Mouse (Mus musculus): ENCODE measurements around the gene Man2b1. TPM values are rescaled to one million over a fixed set of nuclear protein-coding genes. Genes with fewer than 3 reads are reported as not detected.
"Not testable (repeated sequence)": the region's sequence is repeated elsewhere in the genome, so short reads cannot be mapped to it uniquely, and the experiment has no call there.

The Man2b1 gene
- polyA plus RNA-seq, 1 experiment = 26.4 TPM

- H3K4me3 ChIP-seq (replicated peaks) = no peak overlapping the region
- peaks cover 17% of the 10 kb centered on the region for H3K9me3 ChIP-seq
- no peak for TF ChIP-seq GATA1 (IDR thresholded peaks at IDR 0.05; ENCODE audit: borderline replicate concordance, low read length)
- no peak for TF ChIP-seq FLI1 (IDR thresholded peaks at IDR 0.05; ENCODE audit: low read length)
- H3K4me1 ChIP-seq = no peaks in the 10 kb centered on the region
- no peaks in the 10 kb centered on the region for H3K36me3 ChIP-seq (replicated peaks; ENCODE audit: low read length)
- peaks cover 10% of the 10 kb centered on the region for H3K27me3 ChIP-seq (replicated peaks)
These were observed 30.2 kb downstream of the Man2b1 start for GRCm38 (mm10) chr8:85113241-85113640.

DNA sequence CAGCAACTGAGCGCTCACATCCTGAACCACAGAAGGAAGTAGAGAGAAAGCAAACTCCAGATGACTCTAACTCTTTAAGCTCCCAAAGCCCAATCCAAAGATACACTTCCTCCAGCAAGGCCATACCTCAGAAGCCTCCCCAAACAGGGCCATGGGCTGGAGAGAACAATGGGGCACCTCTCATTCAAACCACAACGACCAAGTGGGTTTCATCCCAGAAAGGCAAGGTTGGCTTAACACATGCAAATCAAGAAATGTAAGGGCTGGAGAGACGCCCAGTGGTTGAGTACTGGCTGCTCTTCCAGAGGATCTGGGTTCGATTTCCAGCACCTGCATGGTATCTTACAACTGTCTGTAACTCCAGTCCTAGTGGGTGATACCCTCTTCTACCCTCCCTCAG is 32.4 kb downstream of the Man2b1 start:
- Histone ChIP-seq H3K27me3 (replicated peaks) (peaks cover 16% of the 10 kb centered on the region), H3K36me3 (replicated peaks; ENCODE audit: low read length) (no peaks in the 10 kb centered on the region), H3K4me1 (peaks cover 5% of the 10 kb centered on the region), H3K4me3 (replicated peaks) (no peak overlapping the region), H3K9me3 (peaks cover 6% of the 10 kb centered on the region)
- TF ChIP-seq FLI1 (IDR thresholded peaks at IDR 0.05; ENCODE audit: low read length) = no peak
- no peak for TF ChIP-seq GATA1 (IDR thresholded peaks at IDR 0.05; ENCODE audit: borderline replicate concordance, low read length)

DNA sequence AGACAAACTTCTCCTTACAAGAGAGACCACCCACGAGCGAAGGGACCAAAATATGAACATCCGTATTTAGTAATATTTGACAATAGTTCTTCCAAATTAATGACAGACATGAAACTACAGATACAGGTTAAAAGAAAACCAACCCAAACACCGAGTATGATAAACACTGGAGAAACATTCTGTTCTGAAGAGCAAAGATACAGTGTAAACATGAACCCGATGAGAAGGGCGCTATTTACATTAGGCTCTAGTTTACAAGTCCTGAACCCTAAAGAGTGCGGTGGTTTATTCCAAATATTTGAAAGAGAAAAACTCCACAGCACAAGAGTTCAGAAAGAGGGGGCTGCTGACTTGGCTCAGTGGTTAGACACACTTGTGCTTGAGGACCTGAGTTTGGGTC is 33.9 kb downstream of the Man2b1 start:
- Histone ChIP-seq H3K27me3 (replicated peaks) (peaks cover 17% of the 10 kb centered on the region), H3K9me3 (peaks cover 4% of the 10 kb centered on the region; the same call in 1 of the 2 replicates), H3K36me3 (replicated peaks; ENCODE audit: low read length) (no peaks in the 10 kb centered on the region), H3K4me1 (peaks cover 5% of the 10 kb centered on the region), H3K4me3 (replicated peaks) (no peak overlapping the region)
- no peak for TF ChIP-seq FLI1 (IDR thresholded peaks at IDR 0.05; ENCODE audit: low read length)
- TF ChIP-seq GATA1 (IDR thresholded peaks at IDR 0.05; ENCODE audit: borderline replicate concordance, low read length) = no peak

GRCm38 (mm10) chr8:85119052-85119981 is 36.2 kb downstream of the Man2b1 start:
- H3K4me3 ChIP-seq (replicated peaks) = peak overlapping the region; percentile 81
- TF ChIP-seq FLI1 (IDR thresholded peaks at IDR 0.05; ENCODE audit: low read length) (no peak), GATA1 (IDR thresholded peaks at IDR 0.05; ENCODE audit: borderline replicate concordance, low read length) (no peak)
- no peaks in the 10 kb centered on the region for H3K36me3 ChIP-seq (replicated peaks; ENCODE audit: low read length)
- H3K27me3 ChIP-seq (replicated peaks) = peaks cover 25% of the 10 kb centered on the region
- peaks cover 5% of the 10 kb centered on the region for H3K4me1 ChIP-seq
- no peaks in the 10 kb centered on the region; the same call in 1 of the 2 replicates for H3K9me3 ChIP-seq

- H3K27me3 ChIP-seq (replicated peaks) = peaks cover 26% of the 10 kb centered on the region
- H3K36me3 ChIP-seq (replicated peaks; ENCODE audit: low read length); H3K4me1 ChIP-seq; H3K4me3 ChIP-seq (replicated peaks); H3K9me3 ChIP-seq: not testable (repeated sequence)
These were observed 37.2 kb downstream of the Man2b1 start for GRCm38 (mm10) chr8:85120251-85120650.

DNA sequence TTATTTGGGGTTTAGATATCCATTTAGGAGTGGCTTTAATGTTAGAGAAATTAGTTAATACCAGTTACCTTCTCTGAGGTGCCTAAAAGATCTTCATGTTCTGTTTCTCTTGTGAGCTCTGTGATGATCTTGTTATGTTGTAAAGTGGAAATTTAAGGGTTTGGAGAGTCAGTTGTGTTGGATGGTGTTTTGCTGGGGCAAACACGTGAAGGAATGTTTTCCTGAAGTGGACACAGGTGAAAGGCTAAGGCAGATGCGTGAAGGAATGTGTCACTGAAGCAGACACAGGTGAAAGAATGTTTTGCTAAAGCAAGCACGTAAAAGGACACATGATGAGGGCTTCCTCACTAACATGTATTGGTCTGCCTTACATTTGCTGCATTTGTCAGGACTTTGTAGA is 39.9 kb downstream of the Man2b1 start, which contains the start of gene Zfp791:
Gene Zfp791 (minus strand): TSS at position 101 of the 400 bp plus-strand sequence.
- H3K36me3 ChIP-seq (replicated peaks; ENCODE audit: low read length) = no peaks in the 10 kb centered on the region
- H3K9me3 ChIP-seq = no peaks in the 10 kb centered on the region; the same call in 1 of the 2 replicates
- TF ChIP-seq FLI1 (IDR thresholded peaks at IDR 0.05; ENCODE audit: low read length) (no peak), GATA1 (IDR thresholded peaks at IDR 0.05; ENCODE audit: borderline replicate concordance, low read length) (no peak)
- H3K27me3 ChIP-seq (replicated peaks) = peaks cover 23% of the 10 kb centered on the region
- H3K4me1 ChIP-seq = peaks cover 5% of the 10 kb centered on the region
- no peak within 1 kb of the TSS for H3K4me3 ChIP-seq (replicated peaks)

DNA sequence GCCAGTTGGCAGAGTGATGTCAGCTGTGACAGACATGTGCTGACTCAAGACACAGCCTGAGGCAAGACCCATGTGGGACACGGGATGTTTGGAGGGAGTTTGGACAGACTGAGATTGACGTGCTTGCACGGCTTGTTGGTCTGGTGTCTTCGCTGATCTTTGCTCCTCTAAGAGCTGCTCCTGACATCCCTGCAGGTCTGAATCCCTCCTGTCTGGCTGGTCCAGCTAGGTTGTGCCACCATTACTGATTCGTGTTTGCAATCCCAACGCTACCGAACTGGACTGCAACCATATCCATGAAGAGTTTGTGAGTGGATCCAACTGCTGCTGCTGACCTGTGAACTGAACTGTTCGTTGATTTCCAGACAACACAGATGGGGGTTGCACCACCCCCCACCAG is 40.6 kb downstream of the Man2b1 start:
- TF ChIP-seq FLI1 (IDR thresholded peaks at IDR 0.05; ENCODE audit: low read length) (no peak), GATA1 (IDR thresholded peaks at IDR 0.05; ENCODE audit: borderline replicate concordance, low read length) (no peak)
- Histone ChIP-seq H3K9me3 (no peaks in the 10 kb centered on the region; the same call in 1 of the 2 replicates), H3K4me1 (peaks cover 5% of the 10 kb centered on the region)

DNA sequence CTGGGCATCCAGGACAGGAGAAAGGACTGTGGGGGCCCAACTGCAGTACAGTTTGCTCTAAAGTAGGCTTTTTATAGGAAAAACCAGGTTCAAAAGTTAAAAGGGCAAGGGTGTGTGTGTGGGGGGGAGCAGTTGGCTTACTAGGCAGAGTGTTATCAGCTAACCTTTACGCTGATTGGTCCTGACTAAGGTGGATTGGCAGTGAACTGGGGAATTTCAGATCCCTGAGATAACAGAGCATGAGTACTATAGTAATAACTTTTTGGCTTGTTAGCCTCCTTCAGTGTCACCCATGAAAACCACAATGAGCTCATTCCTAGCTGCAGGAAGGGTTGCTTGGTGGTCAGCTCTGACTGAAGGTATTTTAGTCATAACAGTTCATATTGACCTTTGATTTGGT is 49.3 kb downstream of the Man2b1 start:
- H3K36me3 ChIP-seq (replicated peaks; ENCODE audit: low read length) = no peaks in the 10 kb centered on the region
- H3K4me3 ChIP-seq (replicated peaks) = no peak overlapping the region
- peaks cover 5% of the 10 kb centered on the region; the same call in 1 of the 2 replicates for H3K4me1 ChIP-seq
- H3K9me3 ChIP-seq = no peaks in the 10 kb centered on the region; the same call in 1 of the 2 replicates
- H3K27me3 ChIP-seq (replicated peaks) = no peaks in the 10 kb centered on the region
- TF ChIP-seq GATA1 (IDR thresholded peaks at IDR 0.05; ENCODE audit: borderline replicate concordance, low read length) (no peak), FLI1 (IDR thresholded peaks at IDR 0.05; ENCODE audit: low read length) (no peak)

More for the DNA sequence above, 40.6 kb downstream of the Man2b1 start:
- H3K27me3 ChIP-seq (replicated peaks) = peaks cover 20% of the 10 kb centered on the region
- no peak overlapping the region for H3K4me3 ChIP-seq (replicated peaks)
- no peaks in the 10 kb centered on the region for H3K36me3 ChIP-seq (replicated peaks; ENCODE audit: low read length)

DNA sequence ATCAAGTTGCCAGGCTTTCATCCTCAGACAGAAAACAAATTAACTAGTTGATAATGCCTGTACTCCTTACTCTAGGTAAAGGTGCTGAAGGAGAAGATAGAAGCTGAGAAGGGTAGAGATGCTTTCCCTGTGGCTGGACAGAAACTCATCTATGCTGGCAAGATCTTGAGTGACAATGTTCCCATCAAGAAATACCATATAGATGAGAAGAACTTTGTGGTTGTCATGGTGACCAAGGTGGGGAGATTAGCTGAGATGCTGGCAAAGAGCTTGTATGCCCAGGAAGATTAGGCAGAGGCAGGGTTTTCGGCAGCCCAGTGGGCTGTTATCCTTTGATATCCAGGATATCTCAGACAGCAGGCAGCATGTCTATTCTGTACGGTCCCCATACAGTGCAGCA is 52.6 kb downstream of the Man2b1 start:
- H3K27me3 ChIP-seq (replicated peaks); H3K36me3 ChIP-seq (replicated peaks; ENCODE audit: low read length); H3K4me1 ChIP-seq: not testable (repeated sequence)

DNA sequence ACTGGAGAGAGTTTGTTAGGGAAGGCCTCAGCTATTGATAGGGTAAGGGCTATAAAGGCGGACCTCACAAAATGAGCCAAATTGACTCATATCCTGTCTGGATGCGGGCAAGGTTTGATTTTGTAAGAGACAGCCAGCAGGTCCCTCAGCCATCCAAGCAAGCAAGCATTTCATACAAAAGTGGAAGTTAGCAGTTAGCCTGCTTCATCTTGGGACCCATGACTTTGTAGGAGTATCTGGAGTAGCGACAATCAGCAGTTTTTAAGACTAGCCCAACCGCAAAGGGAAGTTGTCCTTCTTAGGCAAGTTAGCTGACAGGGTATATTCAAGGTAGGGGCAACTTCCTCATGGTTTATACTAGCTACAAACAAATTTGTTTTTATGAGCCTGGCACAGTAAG is 59.4 kb downstream of the Man2b1 start:
- Histone ChIP-seq H3K36me3 (replicated peaks; ENCODE audit: low read length) (no peaks in the 10 kb centered on the region), H3K4me1 (peaks cover 8% of the 10 kb centered on the region), H3K4me3 (replicated peaks) (peak overlapping the region; percentile 42), H3K9me3 (peaks cover 12% of the 10 kb centered on the region), H3K27me3 (replicated peaks) (no peaks in the 10 kb centered on the region)
- TF ChIP-seq FLI1 (IDR thresholded peaks at IDR 0.05; ENCODE audit: low read length) (no peak), GATA1 (IDR thresholded peaks at IDR 0.05; ENCODE audit: borderline replicate concordance, low read length) (no peak)

More for the DNA sequence above, 52.6 kb downstream of the Man2b1 start:
- H3K9me3 ChIP-seq; H3K4me3 ChIP-seq (replicated peaks): not testable (repeated sequence)

Other genes starting within 250 kb of the Man2b1 start
- gene Rad23a, start 242.6 kb upstream of the Man2b1 start, polyA plus RNA-seq (2012; ENCODE audit: insufficient read depth, low replicate concordance) = 338 and 623 TPM in 2 replicates
- 235 and 510 TPM in 2 replicates for gene Calr, start 236.3 kb upstream of the Man2b1 start, polyA plus RNA-seq (2012; ENCODE audit: insufficient read depth, low replicate concordance)
- gene Farsa, start 226.3 kb upstream of the Man2b1 start, polyA plus RNA-seq (2012; ENCODE audit: insufficient read depth, low replicate concordance) = 30.7 and 64.8 TPM in 2 replicates
- 24.3 and 63.0 TPM in 2 replicates for gene Syce2, start 211.2 kb upstream of the Man2b1 start, polyA plus RNA-seq (2012; ENCODE audit: insufficient read depth, low replicate concordance)
- gene Gcdh, start 189.3 kb upstream of the Man2b1 start, polyA plus RNA-seq (2012; ENCODE audit: insufficient read depth, low replicate concordance) = 13.9 and 24.1 TPM in 2 replicates
- gene Klf1, start 181.3 kb upstream of the Man2b1 start, polyA plus RNA-seq (2012; ENCODE audit: insufficient read depth, low replicate concordance) = 7.9 and 11.9 TPM in 2 replicates
- gene Dnase2a, start 174.7 kb upstream of the Man2b1 start, polyA plus RNA-seq (2012; ENCODE audit: insufficient read depth, low replicate concordance) = 3.5 and 13.5 TPM in 2 replicates
- gene Mast1, start 145.9 kb upstream of the Man2b1 start, polyA plus RNA-seq (2012; ENCODE audit: insufficient read depth, low replicate concordance) = 0.20 TPM in 1 of 2 replicates, not detected in the other
- not detected in 2 replicates for gene Rtbdn, start 136.3 kb upstream of the Man2b1 start, polyA plus RNA-seq (2012; ENCODE audit: insufficient read depth, low replicate concordance)
- gene Gm49661, start 113.8 kb upstream of the Man2b1 start, polyA plus RNA-seq (2012; ENCODE audit: insufficient read depth, low replicate concordance) = not detected in 2 replicates
- 68.6 and 73.1 TPM in 2 replicates for gene Prdx2, start 113.7 kb upstream of the Man2b1 start, polyA plus RNA-seq (2012; ENCODE audit: insufficient read depth, low replicate concordance)
- gene Rnaseh2a, start 113.5 kb upstream of the Man2b1 start, polyA plus RNA-seq (2012; ENCODE audit: insufficient read depth, low replicate concordance) = 248 and 286 TPM in 2 replicates
- gene Junb, start 104.6 kb upstream of the Man2b1 start, polyA plus RNA-seq (2012; ENCODE audit: insufficient read depth, low replicate concordance) = 743 and 797 TPM in 2 replicates
- 7.3 and 8.9 TPM in 2 replicates for gene Hook2, start 92.7 kb upstream of the Man2b1 start, polyA plus RNA-seq (2012; ENCODE audit: insufficient read depth, low replicate concordance)
- gene Best2, start 68.7 kb upstream of the Man2b1 start, polyA plus RNA-seq (2012; ENCODE audit: insufficient read depth, low replicate concordance) = 0.27 TPM in 1 of 2 replicates, not detected in the other
- gene Asna1, start 58.0 kb upstream of the Man2b1 start, polyA plus RNA-seq (2012; ENCODE audit: insufficient read depth, low replicate concordance) = 103 and 181 TPM in 2 replicates
- 123 and 539 TPM in 2 replicates for gene Trir, start 56.4 kb upstream of the Man2b1 start, polyA plus RNA-seq (2012; ENCODE audit: insufficient read depth, low replicate concordance)
- 5.1 and 5.3 TPM in 2 replicates for gene Tnpo2, start 46.4 kb upstream of the Man2b1 start, polyA plus RNA-seq (2012; ENCODE audit: insufficient read depth, low replicate concordance)
- 14.6 and 15.5 TPM in 2 replicates for gene Fbxw9, start 23.2 kb upstream of the Man2b1 start, polyA plus RNA-seq (2012; ENCODE audit: insufficient read depth, low replicate concordance)
- 8.7 TPM in 1 of 2 replicates, not detected in the other for gene Gm5741, start 15.3 kb upstream of the Man2b1 start, polyA plus RNA-seq (2012; ENCODE audit: insufficient read depth, low replicate concordance)
- 43.5 and 103 TPM in 2 replicates for gene Dhps, start 11.5 kb upstream of the Man2b1 start, polyA plus RNA-seq (2012; ENCODE audit: insufficient read depth, low replicate concordance)
- 8.8 and 10.6 TPM in 2 replicates for gene Wdr83os, start 2.5 kb upstream of the Man2b1 start, polyA plus RNA-seq (2012; ENCODE audit: insufficient read depth, low replicate concordance)
- gene Wdr83, start 2.0 kb upstream of the Man2b1 start, polyA plus RNA-seq (2012; ENCODE audit: insufficient read depth, low replicate concordance) = 19.7 TPM in 1 of 2 replicates, not detected in the other
- gene Zfp791, start 39.8 kb downstream of the Man2b1 start, polyA plus RNA-seq (2012; ENCODE audit: insufficient read depth, low replicate concordance) = not detected in 2 replicates
- not detected in 2 replicates for gene Cks1brt, start 68.7 kb downstream of the Man2b1 start, polyA plus RNA-seq (2012; ENCODE audit: insufficient read depth, low replicate concordance)
- not detected in 2 replicates for gene Olfr371, start 142.7 kb downstream of the Man2b1 start, polyA plus RNA-seq (2012; ENCODE audit: insufficient read depth, low replicate concordance)
- 5.9 TPM in 1 of 2 replicates, not detected in the other for gene Orc6, start 216.4 kb downstream of the Man2b1 start, polyA plus RNA-seq (2012; ENCODE audit: insufficient read depth, low replicate concordance)
- gene Vps35, start 216.5 kb downstream of the Man2b1 start, polyA plus RNA-seq (2012; ENCODE audit: insufficient read depth, low replicate concordance) = 3.8 TPM in 1 of 2 replicates, not detected in the other

Data from megakaryocyte, embryonic 14.5 days (primary cell).